Mouse (Mus musculus) mouse embryonic stem cell (cell line): ENCODE measurements around the gene Vangl1.

Source experiments
- in situ Hi-C, 2 experiments: fragments of 300-500 bp; cut with MboI; formaldehyde crosslinking; loops; 1 replicate in 1 of 2; 3 replicates in 1 of 2; pipeline ENCODE4 v1.14.3; 2019 to 2020; ENCODE audit warnings: low sequenced_read_pairs in 2 of 2, low pct_unique_long_range_greater_than_20kb in 1 of 2, mixed read lengths in 1 of 2; ENCODE audit not compliant: unreplicated experiment in 1 of 2

The Vangl1 gene

GRCm38 (mm10) chr3:102203131-102203530 is 1.4 kb downstream of the Vangl1 start:
- in situ Hi-C loops: no loop called here

GRCm38 (mm10) chr3:102199991-102200390 is 4.5 kb downstream of the Vangl1 start:
- in situ Hi-C loops: no loop called here

GRCm38 (mm10) chr3:102199226-102199625 is 5.3 kb downstream of the Vangl1 start:
- in situ Hi-C loops: no loop called here

GRCm38 (mm10) chr3:102198446-102198845 is 6.0 kb downstream of the Vangl1 start:
- in situ Hi-C loops: no loop called here

GRCm38 (mm10) chr3:102197746-102198145 is 6.7 kb downstream of the Vangl1 start:
- in situ Hi-C loops: no loop called here

- in situ Hi-C loops: no loop called here
These were observed 7.3 kb downstream of the Vangl1 start for GRCm38 (mm10) chr3:102197152-102197551.

GRCm38 (mm10) chr3:102196166-102196565 is 8.3 kb downstream of the Vangl1 start:
- in situ Hi-C loops: no loop called here

- in situ Hi-C loops: no loop called here
These were observed 8.7 kb downstream of the Vangl1 start for GRCm38 (mm10) chr3:102195762-102196161.

GRCm38 (mm10) chr3:102194291-102195051 is 10.0 kb downstream of the Vangl1 start:
- in situ Hi-C loops: no loop called here

- in situ Hi-C loops: no loop called here
These were observed 10.8 kb downstream of the Vangl1 start for GRCm38 (mm10) chr3:102193488-102194290.

GRCm38 (mm10) chr3:102192621-102193020 is 11.9 kb downstream of the Vangl1 start:
- in situ Hi-C loops: no loop called here

- in situ Hi-C loops: no loop called here
These were observed 12.9 kb downstream of the Vangl1 start for GRCm38 (mm10) chr3:102191575-102191974.

- in situ Hi-C loops: no loop called here
These were observed 13.9 kb downstream of the Vangl1 start for GRCm38 (mm10) chr3:102190642-102191041.

GRCm38 (mm10) chr3:102190015-102190414 is 14.5 kb downstream of the Vangl1 start:
- in situ Hi-C loops: no loop called here

GRCm38 (mm10) chr3:102188972-102189371 is 15.5 kb downstream of the Vangl1 start:
- in situ Hi-C loops: no loop called here

GRCm38 (mm10) chr3:102187401-102187800 is 17.1 kb downstream of the Vangl1 start:
- in situ Hi-C loops: no loop called here

GRCm38 (mm10) chr3:102184721-102185120 is 19.8 kb downstream of the Vangl1 start:
- in situ Hi-C loops: no loop called here

GRCm38 (mm10) chr3:102182601-102183000 is 21.9 kb downstream of the Vangl1 start:
- in situ Hi-C loops: no loop called here

GRCm38 (mm10) chr3:102181191-102181590 is 23.3 kb downstream of the Vangl1 start:
- in situ Hi-C loops: no loop called here

- in situ Hi-C loops: no loop called here
These were observed 23.7 kb downstream of the Vangl1 start for GRCm38 (mm10) chr3:102180746-102181145.
